Mouse (Mus musculus) adrenal gland, postnatal 4 days (tissue): ENCODE data around the gene Sptbn4. TPM values are rescaled to one million over a fixed set of nuclear protein-coding genes. Genes with fewer than 3 reads are reported as not detected.

Experiments
- DNase-seq, 2 experiments: peaks; one replicate each; pipeline ENCODE4 v3.0.0; 2021 to 2022; ENCODE audit warnings: low spot score in 2 of 2, mixed read lengths in 2 of 2
- total RNA-seq, 2 experiments: library from RNA; stranded (reverse); gene quantifications; 2 replicates each; pipeline ENCODE4 v1.2.3; 2021

The Sptbn4 gene
- total RNA-seq, 2 experiments from 2014 or later, result 1.2 to 1.4 TPM

DNA sequence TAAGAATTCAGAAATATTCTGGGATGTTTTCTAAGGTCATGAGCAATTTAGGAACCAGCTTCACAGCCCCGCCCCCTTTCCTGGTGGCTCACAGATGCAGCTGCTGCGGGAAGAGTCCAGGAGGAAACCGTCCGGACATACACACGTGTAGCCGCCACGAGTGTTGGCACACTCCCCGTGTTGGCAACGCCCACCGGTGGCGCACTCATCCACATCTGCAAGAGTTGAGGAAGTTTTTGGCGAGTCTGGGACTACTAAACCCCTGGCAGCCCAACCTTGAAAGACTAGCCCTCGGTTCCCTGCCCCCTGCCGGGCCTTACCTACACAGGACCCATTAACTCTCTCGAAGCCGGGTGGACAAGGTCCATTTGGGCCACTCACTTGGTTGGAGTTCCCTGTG is 118.8 kb downstream of the Sptbn4 start:
- no peak for DNase-seq

DNA sequence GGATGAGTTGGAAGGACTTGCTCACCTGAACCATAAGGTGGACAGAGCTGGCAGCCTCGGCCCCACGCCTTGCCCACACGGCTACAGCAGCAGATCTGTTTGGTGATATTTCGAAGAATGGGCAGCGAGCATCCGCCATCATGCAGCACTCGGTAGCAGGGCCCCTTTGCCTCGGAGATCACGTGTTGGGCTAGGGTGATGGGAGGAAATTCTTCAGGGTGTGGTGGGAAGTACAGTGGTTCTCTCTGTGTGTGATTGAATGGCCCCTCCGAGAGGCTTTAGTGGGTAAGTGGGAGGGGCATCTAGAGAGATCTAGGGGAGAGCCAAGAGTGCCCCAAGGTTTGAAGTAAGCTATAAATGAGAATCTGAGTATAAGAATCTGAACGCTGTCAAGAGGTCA is 119.3 kb downstream of the Sptbn4 start:
- no peak for DNase-seq

DNA sequence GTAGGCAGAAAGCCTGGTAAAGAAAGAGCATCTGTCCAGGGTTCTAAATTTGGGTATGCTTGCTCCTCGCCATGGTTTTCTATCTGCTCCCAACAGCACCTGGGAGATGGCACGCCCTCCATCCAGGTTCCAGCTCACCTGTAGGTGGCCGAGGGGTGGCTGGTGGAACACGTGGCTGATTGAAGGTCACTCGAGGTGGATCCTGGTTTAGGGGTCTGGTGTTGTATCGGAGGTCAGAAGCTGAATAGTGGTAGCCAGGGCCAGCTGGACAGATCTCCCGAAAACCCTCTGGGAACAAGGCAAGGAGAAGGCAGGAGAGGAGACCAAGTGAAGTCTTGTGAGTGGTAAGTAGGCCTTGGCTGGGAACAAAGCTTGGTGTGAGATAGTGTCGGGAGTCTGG is 120.0 kb downstream of the Sptbn4 start:
- DNase-seq, result no peak

DNA sequence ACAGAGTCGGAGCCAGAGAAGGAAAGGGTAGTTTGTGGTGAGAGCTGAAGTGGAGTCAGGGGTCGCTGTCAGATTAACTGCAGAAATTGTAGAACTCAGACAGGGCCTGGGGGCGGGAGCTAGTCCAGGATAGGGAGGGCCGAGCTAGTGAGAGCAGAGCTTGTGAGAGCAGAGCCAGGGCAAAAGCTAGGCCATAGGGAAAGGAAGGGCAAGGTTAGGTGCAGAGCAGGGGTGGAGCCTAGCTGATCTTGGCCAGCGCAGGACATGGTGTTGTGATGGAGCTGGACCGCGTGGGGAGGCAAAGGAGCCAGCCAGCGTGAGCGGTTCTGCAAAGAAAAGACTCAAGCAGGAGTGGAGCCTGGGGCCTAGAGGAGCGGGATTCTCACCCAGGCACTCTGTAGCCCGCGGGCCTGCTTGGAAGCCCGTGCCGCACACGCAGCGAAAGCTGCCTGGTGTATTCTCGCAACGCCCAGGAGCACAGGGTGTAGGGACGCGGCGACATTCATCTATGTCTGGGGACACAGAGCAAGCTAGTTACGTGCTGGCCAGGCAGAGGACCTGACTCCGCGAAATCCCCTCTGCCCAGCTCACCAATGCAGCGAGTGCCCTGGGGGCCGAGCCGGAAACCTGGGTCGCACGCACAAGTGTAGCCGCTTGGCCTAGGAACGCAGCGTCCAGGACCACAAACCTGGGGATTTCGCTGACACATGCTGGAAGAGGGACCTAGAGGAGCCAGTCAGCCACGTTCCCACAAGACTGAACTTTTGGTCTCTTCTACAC is 121.2 kb downstream of the Sptbn4 start:
- no peak for DNase-seq

DNA sequence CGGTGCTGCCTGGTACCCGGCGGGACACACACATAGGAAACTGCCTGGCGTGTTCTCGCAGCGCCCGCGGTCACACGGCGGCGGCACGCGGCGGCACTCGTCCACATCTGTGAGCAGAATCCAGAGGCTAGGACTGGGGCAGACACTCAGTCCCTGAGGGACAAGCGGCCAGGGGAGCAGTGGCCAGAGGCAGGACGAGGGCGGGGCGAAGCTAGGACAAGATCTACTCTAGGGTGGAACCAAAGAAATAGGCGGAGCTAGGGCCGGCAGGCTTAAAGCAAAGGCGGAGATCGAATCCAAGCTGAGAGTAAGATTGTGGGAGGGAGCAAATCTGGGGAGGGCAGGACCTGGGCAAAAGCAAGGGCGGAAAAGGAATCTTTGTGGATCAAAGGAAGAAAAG is 121.8 kb downstream of the Sptbn4 start:
- no peak for DNase-seq

DNA sequence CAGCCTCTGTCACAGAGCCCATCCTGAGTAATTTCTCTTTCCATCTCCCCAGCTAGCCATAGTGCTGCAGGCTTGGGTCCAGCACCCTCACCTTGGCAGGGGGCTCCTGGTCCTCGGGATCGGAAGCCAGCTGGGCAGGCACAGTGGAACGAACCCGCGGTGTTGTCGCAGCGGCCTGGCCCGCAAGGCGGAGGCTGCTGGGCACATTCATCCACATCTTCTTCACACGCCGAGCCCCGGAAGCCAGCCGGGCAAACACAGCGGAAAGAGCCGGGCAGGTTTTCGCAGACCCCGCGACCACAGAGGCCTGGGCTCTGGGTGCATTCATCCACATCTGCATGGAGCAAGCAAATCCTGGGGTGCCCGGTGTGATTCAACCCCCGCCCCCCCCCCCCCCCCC is 122.6 kb downstream of the Sptbn4 start:
- DNase-seq, result no peak

DNA sequence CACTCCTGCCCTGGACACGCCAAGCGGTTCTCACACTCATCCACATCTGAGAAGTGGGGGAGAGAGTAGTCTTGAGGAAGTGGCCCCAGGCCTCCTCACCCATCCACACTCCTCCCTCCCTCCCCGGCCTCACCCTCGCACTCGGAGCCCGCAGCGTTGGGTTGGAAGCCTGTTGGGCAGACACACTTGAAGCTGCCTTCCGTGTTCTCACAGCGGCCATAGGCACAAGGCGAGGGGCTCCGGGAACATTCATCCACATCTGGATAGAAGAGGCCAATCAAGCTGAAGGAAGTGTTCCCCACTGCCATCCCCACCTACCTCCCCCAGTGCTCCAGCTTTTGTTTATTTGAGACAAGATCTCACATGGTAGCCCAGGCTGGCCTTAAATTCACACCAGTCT is 123.3 kb downstream of the Sptbn4 start:
- DNase-seq, result no peak

DNA sequence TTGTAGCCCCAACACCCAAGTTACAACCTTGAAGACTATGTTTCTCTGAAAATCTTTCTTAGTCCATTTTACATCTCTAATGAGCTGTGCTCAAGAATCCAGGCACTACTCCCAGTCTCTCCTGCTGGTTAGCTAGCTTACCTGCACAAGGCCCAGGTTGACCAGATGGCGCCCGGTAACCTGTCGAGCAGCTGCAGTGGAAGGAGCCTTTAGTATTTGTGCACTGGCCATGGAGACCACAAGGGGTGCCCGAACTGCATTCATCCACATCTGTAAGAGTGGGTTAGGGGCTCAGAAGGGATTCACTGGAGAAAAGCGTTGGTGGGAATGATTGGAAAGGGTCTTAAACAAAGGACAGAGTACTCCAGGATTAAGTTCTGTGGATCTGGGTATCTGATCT is 124.5 kb downstream of the Sptbn4 start:
- no peak for DNase-seq

DNA sequence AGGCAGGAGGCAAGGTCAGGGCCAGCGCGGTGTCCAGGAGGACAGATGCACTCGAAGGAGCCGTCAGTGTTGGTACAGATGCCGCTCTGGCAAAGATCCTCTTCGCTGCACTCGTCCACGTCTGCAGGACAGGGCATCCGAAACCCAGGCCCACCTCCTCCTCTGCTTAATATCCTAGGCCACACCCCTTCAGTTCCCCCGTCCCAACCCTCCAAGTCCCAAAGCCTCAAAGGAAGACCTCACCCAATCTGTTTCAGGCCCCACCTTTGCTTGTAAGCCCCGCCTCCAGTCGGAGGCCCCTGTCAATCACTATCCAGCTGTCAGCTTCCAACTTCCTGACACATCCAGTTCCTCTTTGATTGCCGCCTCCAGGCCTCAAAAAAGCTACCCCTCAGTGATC is 125.2 kb downstream of the Sptbn4 start:
- DNase-seq, result no peak

DNA sequence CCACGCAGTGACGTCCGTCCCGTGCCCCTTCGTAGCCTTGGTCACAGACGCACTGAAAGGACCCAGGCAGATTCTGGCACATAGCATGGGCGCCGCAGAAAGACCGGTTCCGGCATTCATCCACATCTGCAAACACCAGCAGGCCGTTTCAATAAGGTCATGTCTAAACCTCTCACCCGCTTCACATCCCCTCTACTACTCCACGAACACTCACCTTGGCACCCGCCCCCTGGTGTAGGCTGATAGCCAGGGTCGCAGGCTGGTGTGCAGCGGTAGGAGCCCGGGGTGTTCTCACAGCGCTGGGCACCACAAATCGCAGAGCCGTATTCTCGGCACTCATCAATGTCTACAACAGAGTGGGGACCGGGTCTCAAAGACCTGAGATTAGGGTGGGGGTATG is 128.1 kb downstream of the Sptbn4 start:
- no peak for DNase-seq

DNA sequence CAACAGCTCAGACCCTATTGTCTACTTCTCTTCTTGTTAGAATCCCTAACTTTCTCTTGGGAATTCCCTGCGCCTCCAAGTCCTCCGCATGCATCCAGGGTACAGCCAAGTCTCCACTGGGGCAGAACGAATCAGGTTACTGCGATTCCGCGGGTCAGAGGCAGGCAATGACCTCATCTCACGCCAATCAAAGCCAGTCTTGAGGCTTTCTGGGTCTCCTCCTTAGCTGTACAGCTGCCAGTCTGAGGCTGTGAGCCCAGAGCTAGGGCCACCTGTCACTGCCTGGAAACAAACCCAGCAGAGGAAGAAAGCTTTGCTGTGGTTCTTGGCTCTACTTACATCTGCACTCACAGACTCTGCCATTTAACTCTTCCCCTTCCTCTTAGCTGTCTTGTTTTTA is 131.5 kb downstream of the Sptbn4 start:
- DNase-seq, result no peak

DNA sequence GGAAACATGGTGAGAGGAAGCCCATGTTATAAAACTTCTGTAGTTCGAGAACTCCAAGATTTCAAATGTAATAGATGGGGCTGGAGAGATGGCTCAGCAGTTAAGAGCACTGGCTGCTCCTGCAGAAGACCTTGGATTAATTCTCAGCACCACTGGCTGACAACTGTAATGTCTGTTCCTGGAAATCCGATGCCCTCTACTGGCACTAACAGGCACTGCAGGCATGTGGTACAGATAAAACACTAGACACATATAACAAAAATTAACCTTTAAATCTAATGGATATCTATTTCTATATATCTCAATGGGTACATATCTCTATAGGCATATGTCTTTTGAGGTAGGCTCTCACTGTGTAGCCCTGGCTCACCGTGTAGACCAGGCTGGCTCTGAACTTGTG is 133.1 kb downstream of the Sptbn4 start:
- DNase-seq, result no peak

DNA sequence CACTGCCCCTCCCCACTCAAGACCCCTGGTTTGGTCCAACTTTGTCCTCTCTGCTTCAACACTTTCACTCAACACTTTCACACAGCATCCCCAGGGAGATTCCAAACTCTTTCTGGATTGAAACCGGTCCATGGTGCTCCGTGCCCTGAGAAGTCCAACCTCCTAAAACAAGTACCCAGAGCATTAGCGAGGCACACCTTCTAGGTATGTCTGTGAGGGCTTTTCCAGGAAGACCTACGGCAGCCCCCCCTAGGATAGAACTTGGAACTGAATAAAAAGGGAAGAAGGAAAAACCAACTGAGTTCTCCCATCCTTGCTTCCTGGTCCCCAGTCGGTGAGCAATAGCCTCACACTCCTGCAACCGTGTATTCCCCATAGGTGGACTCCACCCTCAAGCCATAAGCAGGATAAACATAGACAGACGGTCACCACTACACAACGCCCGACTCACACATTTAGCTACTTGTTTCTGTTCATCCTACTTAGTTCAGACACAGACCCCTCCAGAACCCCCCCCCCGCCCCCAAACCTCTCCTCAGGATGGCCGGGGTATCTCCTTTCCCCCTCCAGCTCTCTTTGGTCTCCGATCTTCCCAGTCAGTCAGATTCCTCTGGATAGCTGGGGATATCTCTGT is 135.7 kb downstream of the Sptbn4 start:
- no peak for DNase-seq

DNA sequence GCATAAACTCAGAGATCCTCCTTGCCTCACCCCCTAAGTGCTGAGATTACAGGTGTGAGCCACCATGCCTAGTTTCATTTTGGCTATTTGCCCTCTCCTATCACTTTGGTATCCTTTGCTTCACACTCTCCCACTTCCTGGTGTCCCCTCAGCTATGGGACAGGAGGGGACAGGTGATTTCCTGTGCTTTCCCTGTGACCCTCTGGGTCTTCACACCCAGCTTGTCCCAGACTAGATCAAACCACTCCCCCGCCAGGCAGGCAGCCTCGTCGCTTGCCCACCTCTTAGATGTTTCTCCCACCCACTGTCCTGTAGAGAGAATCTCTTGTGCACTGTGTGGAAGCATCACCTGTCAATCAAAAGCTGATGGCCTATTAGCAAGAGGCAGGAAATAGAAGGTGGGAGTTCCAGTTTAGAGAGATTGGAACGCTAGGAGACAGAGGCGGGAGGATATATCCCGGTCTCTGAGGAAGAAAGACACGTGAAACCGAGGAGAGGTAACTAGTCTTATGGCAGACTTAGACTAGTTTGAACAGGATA is 136.4 kb downstream of the Sptbn4 start:
- DNase-seq, result no peak

DNA sequence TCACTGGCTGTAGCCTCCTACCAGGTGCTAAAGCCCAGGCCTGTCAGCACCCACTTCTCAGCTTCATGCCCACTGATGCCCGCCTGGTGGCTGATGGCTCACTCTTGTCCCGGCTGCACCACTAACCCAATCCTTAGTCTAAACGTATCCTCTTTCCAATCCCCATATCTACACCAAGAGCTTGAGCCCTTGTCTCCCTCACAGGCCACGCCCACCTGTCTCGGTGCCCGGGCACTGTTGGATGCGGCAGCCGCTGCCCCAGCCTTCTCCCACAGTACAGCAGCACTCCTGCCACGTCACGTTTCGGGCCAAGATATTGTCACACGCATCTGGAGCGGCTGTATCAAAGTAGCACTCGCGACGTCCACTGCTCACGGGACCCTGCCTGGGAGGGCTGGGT is 137.2 kb downstream of the Sptbn4 start:
- DNase-seq, result no peak

DNA sequence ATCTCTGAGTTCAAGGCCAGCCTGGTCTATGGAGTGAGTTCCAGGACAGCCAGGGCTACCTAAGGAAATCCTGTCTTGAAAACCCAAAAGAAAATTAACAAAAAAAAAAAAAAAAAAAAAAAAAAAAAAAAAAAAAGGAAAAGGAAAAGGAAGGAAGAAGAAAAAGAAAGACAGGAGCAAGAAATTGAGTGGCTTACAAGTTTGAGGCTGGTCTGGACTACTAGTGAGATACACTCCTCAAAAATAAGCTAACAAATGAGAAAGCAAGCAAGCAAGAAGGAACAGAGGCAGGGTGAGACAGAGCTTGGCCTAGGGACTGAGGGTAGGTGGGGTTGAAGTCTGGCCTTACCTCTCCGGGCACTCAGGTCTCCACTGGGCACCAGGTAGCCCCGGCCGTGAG is 137.7 kb downstream of the Sptbn4 start:
- no peak for DNase-seq

DNA sequence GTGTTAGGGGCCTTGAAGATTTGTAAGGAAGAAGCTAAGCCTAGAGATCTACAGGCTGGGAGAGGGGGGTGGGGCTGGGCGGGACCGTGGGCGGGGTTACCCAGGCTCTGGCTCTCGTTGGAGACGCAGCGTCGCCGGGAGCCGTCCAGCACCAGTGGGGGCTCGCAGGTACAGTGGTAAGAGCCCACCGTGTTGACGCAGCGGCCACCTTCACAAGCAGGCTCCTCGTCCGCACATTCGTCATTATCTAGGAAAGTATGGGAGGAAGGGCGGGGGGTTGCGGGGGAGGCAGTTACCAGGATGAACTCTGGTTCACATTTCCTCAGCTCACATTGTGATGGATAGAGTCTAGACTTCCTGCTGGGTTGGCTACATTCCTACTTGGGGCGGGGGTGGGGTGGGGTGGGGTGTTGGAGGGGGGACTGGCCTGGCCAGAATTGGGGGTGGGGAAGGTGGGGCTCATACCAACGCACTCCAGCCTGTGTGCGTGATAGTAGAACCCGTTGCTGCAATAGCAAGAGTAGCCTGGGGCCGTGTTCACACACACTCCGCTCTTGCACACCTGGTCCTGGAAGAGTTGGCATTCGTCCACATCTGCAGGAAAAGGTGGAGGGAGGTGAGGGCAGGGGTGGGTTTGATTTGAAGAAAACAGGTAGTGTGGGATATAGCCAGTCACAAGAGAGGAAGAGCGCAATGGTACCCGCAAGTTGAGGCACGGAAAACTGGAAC is 138.5 kb downstream of the Sptbn4 start:
- no peak for DNase-seq

DNA sequence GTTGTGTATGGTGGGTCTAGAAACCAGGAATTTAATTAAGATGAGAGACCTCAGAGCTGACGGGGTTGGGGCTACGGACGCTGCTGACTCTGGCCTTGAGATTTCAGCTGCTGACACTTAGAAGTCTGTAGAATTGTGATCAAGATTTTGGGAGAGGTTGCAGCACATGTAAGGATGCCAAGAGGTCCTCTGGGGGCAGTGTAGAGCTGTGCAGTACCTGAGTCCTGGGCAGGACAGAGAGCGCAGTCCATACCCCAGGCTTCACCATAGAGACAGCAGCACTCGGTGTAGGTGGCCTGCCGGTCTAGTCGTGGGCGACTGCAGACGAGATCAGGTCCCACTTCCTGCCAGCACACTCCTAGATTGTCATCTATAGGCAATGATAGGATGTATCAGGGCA is 139.9 kb downstream of the Sptbn4 start:
- no peak for DNase-seq
